Mouse (Mus musculus): ENCODE data around the gene Emc9. TPM values are rescaled to one million over a fixed set of nuclear protein-coding genes. Genes with fewer than 3 reads are reported as not detected.

The Emc9 gene
- polyA plus RNA-seq, 1 experiment from 2014 or later: 9.6 TPM

GRCm38 (mm10) chr14:55571760-55572159, 13.3 kb downstream of the Emc9 start:
- no peaks in the 10 kb centered on the region for H3K27me3 ChIP-seq (replicated peaks)
- no peaks in the 10 kb centered on the region for H3K9me3 ChIP-seq
- H3K9ac ChIP-seq: no peak overlapping the region
- peaks cover 7% of the 10 kb centered on the region; the same call in 1 of the 2 replicates for H3K4me1 ChIP-seq (replicated peaks)
- no peak overlapping the region for H3K27ac ChIP-seq
- no peak overlapping the region for H3K4me3 ChIP-seq (replicated peaks)
- no peak overlapping the region for H3K4me2 ChIP-seq (replicated peaks)
- ATAC-seq: no peak
- peaks cover 6% of the 10 kb centered on the region; the same call in 1 of the 2 replicates for H3K36me3 ChIP-seq

DNA sequence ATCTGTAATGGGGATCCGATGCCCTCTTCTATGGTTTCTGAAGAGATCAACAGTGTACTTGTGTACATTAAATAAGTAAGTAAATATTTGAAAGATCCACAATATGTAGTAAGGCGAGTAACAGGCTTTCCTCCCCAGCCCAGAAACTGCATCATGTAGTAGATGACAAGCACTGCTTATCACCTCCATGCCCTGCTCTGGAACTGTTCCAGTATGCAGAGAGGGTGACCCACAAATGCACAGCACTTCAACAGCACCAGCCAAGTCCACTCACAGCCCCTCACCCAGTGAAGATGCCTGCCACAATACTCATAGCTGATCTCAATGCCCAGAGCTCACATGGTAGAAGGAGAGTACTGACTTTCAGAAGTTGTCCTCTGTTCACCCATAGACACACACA, 14.5 kb downstream of the Emc9 start:
- no peak for ATAC-seq
- Histone ChIP-seq H3K4me3 (replicated peaks) (no peak overlapping the region), H3K27ac (no peak overlapping the region), H3K4me1 (replicated peaks) (peaks cover 3% of the 10 kb centered on the region; the same call in 1 of the 2 replicates), H3K9me3 (no peaks in the 10 kb centered on the region), H3K36me3 (peaks cover 13% of the 10 kb centered on the region; the same call in 1 of the 2 replicates), H3K4me2 (replicated peaks) (no peak overlapping the region), H3K9ac (no peak overlapping the region), H3K27me3 (replicated peaks) (no peaks in the 10 kb centered on the region)
- 85% methylated on average over 2 of the region's 2 CpGs for WGBS

DNA sequence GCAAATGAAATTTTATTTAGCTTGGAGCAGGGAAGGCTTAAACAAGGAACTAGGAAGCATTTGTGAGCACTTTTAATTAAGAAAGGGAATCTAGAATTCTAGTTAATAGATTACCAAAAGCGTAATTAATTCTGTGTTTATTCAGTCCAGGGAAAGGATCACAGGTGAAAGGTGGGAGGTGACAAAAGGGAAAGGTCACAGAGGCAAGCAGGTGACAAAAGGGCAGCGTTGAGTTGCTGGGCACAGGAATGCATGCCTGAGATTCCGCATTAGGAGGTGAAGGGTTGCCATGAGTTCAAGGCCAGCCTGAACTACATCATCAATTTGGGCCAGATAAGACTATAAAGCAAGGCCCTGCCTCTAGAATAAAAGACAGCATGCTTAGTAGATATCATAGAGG, 17.6 kb downstream of the Emc9 start:
- Histone ChIP-seq H3K4me2 (replicated peaks) (no peak overlapping the region), H3K9me3 (no peaks in the 10 kb centered on the region), H3K4me1 (replicated peaks) (no peaks in the 10 kb centered on the region), H3K27ac (no peak overlapping the region), H3K4me3 (replicated peaks) (no peak overlapping the region), H3K27me3 (replicated peaks) (no peaks in the 10 kb centered on the region), H3K36me3 (peaks cover 29% of the 10 kb centered on the region), H3K9ac (no peak overlapping the region)
- ATAC-seq: no peak
- 74% methylated on average over 3 of the region's 3 CpGs for WGBS

DNA sequence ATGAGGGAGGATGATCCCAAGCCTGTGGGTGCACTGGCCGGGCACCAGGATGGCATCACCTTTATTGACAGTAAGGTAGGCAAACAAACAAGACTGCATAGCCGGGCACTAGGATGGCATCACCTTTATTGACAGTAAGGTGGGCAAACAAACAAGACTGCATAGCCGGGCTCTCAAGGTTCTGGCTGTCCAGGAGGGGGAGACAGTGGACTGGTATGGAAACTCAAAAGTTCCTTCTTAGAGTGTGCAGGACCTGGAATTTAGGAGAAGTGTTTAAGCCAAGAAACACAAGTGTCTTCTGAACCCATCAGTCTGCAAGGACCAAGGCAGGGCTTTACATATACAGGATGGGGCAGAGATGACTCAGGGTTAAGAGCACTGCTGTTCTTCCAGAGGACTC, 19.4 kb downstream of the Emc9 start:
- H3K9me3 ChIP-seq: no peaks in the 10 kb centered on the region
- 67% methylated on average over 3 of the region's 3 CpGs for WGBS
- no peak overlapping the region for H3K9ac ChIP-seq
- H3K4me2 ChIP-seq (replicated peaks): no peak overlapping the region
- H3K27ac ChIP-seq: no peak overlapping the region
- peaks cover 13% of the 10 kb centered on the region for H3K4me1 ChIP-seq (replicated peaks)
- H3K4me3 ChIP-seq (replicated peaks): no peak overlapping the region
- no peaks in the 10 kb centered on the region for H3K27me3 ChIP-seq (replicated peaks)
- H3K36me3 ChIP-seq: peaks cover 29% of the 10 kb centered on the region
- ATAC-seq: no peak

GRCm38 (mm10) chr14:55563249-55563648, 21.9 kb downstream of the Emc9 start:
- H3K9me3 ChIP-seq: no peaks in the 10 kb centered on the region
- no peak overlapping the region for H3K4me3 ChIP-seq (replicated peaks)
- ATAC-seq: no peak
- H3K27me3 ChIP-seq (replicated peaks): no peaks in the 10 kb centered on the region
- peaks cover 23% of the 10 kb centered on the region for H3K36me3 ChIP-seq
- H3K9ac ChIP-seq: no peak overlapping the region
- H3K27ac ChIP-seq: no peak overlapping the region
- no peak overlapping the region for H3K4me2 ChIP-seq (replicated peaks)
- WGBS: 91% methylated on average over 11 of the region's 11 CpGs
- peaks cover 13% of the 10 kb centered on the region for H3K4me1 ChIP-seq (replicated peaks)

- WGBS: 84% methylated on average over 10 of the region's 10 CpGs
- Histone ChIP-seq H3K27ac (no peak overlapping the region), H3K9me3 (no peaks in the 10 kb centered on the region), H3K4me2 (replicated peaks) (0 out of 2 replicates have a peak overlapping the region, but pooled peaks have one; percentile 68), H3K27me3 (replicated peaks) (no peaks in the 10 kb centered on the region), H3K4me3 (replicated peaks) (no peak overlapping the region), H3K4me1 (replicated peaks) (peaks cover 13% of the 10 kb centered on the region), H3K9ac (no peak overlapping the region), H3K36me3 (peaks cover 22% of the 10 kb centered on the region)
- no peak for ATAC-seq
Measured at GRCm38 (mm10) chr14:55561860-55562259, 23.2 kb downstream of the Emc9 start.

GRCm38 (mm10) chr14:55560202-55561073, 24.7 kb downstream of the Emc9 start, which contains the start of gene A730061H03Rik:
Gene A730061H03Rik (minus strand): TSS chr14:55560406.
- under 1% methylated on average over 51 of the region's 51 CpGs for WGBS
- peaks cover 13% of the 10 kb centered on the region for H3K4me1 ChIP-seq (replicated peaks)
- ATAC-seq: peak; percentile 96
- H3K9ac ChIP-seq: peak within 1 kb of the TSS; percentile 74
- peaks cover 14% of the 10 kb centered on the region for H3K36me3 ChIP-seq
- peak within 1 kb of the TSS; percentile 97 for H3K27ac ChIP-seq
- peak within 1 kb of the TSS; percentile 68 for H3K4me2 ChIP-seq (replicated peaks)
- peak within 1 kb of the TSS; percentile 61 for H3K4me3 ChIP-seq (replicated peaks)
- no peaks in the 10 kb centered on the region for H3K27me3 ChIP-seq (replicated peaks)
- H3K9me3 ChIP-seq: no peaks in the 10 kb centered on the region

DNA sequence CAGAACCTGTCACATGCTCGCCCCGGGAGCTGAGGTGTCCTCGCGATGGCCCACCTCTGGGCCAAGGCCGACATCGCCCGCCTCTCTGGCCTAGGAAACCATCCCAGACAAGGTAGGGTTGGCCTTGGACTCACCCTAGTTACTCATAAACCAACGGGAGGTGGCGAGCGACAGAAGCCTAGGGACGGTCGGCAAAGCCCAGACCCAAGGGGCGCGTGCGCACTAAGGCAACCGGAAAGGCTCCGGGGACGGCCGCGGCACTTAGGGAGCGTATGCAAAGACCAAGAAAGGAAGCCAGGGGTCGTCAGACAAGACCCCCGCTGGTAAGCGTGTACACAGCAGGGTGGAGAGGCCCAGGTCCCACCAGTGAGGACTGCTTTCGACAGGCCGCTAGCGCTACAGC, 25.3 kb downstream of the Emc9 start, which contains the start of gene Dcaf11:
Gene Dcaf11, plus strand, starts transcription at position 208 of the 403 bp plus-strand sequence.
- Histone ChIP-seq H3K4me1 (replicated peaks) (peaks cover 13% of the 10 kb centered on the region), H3K9me3 (no peaks in the 10 kb centered on the region), H3K27me3 (replicated peaks) (no peaks in the 10 kb centered on the region), H3K4me3 (replicated peaks) (peak within 1 kb of the TSS; percentile 61), H3K36me3 (peaks cover 7% of the 10 kb centered on the region; the same call in 1 of the 2 replicates), H3K9ac (peak within 1 kb of the TSS; percentile 74), H3K4me2 (replicated peaks) (peak within 1 kb of the TSS; percentile 68), H3K27ac (peak within 1 kb of the TSS; percentile 97)
- ATAC-seq: peak; percentile 89
- WGBS: under 1% methylated on average over 27 of the region's 27 CpGs

DNA sequence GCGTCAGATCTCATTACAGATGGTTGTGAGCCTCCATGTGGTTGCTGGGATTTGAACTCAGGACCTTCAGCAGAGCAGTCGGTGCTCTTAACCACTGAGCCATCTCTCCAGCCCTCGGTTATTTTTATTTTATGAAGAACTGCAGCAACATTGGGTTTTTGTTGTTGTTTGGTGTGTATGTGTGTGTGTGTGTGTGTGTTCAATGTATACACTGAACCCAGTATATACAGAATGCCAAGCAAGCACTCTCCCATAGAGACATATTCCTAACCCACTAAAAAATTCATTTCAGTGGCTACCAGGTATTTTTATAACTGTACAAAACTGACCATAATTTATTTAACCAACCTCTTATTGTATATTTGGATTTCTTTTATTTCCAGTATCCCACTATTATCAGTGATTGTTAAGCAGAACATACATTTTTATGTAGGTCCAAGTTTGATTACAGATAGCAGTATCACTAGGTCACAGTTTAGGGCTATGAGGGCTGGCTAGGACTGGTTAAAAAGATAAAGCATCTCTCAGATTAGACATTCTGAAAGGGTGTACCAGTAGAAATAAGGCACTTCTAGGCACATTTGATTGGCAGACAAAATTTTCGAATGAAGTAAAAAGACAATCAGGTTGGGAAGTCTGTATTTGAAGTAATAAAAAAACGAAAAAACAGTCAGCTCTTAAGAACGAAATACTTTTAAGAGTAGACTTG, 26.2 kb downstream of the Emc9 start:
- no peak for ATAC-seq
- Histone ChIP-seq H3K4me3 (replicated peaks) (no peak overlapping the region), H3K9me3 (no peaks in the 10 kb centered on the region), H3K4me1 (replicated peaks) (peaks cover 13% of the 10 kb centered on the region), H3K36me3 (no peaks in the 10 kb centered on the region), H3K27me3 (replicated peaks) (no peaks in the 10 kb centered on the region), H3K27ac (peak overlapping the region; percentile 97; the same call in 1 of the 2 replicates), H3K9ac (no peak overlapping the region), H3K4me2 (replicated peaks) (peak overlapping the region; percentile 68)
- 52% methylated on average over 6 of the region's 6 CpGs for WGBS

- Histone ChIP-seq H3K27me3 (replicated peaks) (no peaks in the 10 kb centered on the region), H3K9me3 (no peaks in the 10 kb centered on the region), H3K4me3 (replicated peaks) (no peak overlapping the region), H3K27ac (0 out of 2 replicates have a peak overlapping the region, but pooled peaks have one; percentile 64), H3K9ac (no peak overlapping the region), H3K36me3 (no peaks in the 10 kb centered on the region), H3K4me2 (replicated peaks) (no peak overlapping the region), H3K4me1 (replicated peaks) (peaks cover 13% of the 10 kb centered on the region)
- no peak for ATAC-seq
- 86% methylated on average over 3 of the region's 3 CpGs for WGBS
Measured at GRCm38 (mm10) chr14:55557587-55557986, 27.5 kb downstream of the Emc9 start.

DNA sequence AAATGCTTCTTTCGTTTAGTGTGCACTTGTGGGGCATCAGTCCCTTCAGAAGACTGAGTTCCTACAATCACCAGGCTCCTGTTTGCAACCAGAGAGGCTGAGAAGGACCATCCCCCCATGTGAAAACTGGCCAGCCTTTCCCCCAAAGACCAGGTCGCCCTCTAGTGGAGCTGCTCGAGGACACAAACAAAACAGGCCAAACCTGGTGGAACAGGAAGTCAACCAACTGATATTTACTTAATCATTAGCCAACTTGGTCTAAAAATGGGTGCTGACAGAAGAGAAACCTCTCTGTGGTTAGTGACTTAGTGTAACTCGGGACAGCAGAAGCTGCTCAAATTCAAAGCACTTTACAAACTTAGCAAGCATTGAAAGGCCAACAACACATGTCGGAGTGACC, 28.1 kb downstream of the Emc9 start:
- peaks cover 10% of the 10 kb centered on the region for H3K4me1 ChIP-seq (replicated peaks)
- 25% methylated on average over 5 of the region's 5 CpGs for WGBS
- ATAC-seq: no peak
- H3K4me2 ChIP-seq (replicated peaks): 0 out of 2 replicates have a peak overlapping the region, but pooled peaks have one; percentile 17
- H3K9ac ChIP-seq: no peak overlapping the region
- H3K4me3 ChIP-seq (replicated peaks): no peak overlapping the region
- no peaks in the 10 kb centered on the region for H3K36me3 ChIP-seq
- H3K27ac ChIP-seq: peak overlapping the region; percentile 64; the same call in 1 of the 2 replicates
- no peaks in the 10 kb centered on the region for H3K9me3 ChIP-seq
- H3K27me3 ChIP-seq (replicated peaks): no peaks in the 10 kb centered on the region

GRCm38 (mm10) chr14:55555788-55556187, 29.3 kb downstream of the Emc9 start:
- Histone ChIP-seq H3K27me3 (replicated peaks) (no peaks in the 10 kb centered on the region), H3K4me2 (replicated peaks) (no peak overlapping the region), H3K9ac (no peak overlapping the region), H3K36me3 (no peaks in the 10 kb centered on the region), H3K4me3 (replicated peaks) (no peak overlapping the region), H3K4me1 (replicated peaks) (no peaks in the 10 kb centered on the region), H3K9me3 (no peaks in the 10 kb centered on the region), H3K27ac (no peak overlapping the region)
- WGBS: 75% methylated on average over 3 of the region's 3 CpGs
- no peak for ATAC-seq

Data from intestine, embryonic 15.5 days (tissue).